Mouse (Mus musculus): Measurements from ENCODE around the gene Lrrk1. TPM values are rescaled to one million over a fixed set of nuclear protein-coding genes. Genes with fewer than 3 reads are reported as not detected.
A peak's percentile ranks its signal among the peaks of the same experiment; 100 is the strongest.

Gene Lrrk1
- polyA plus RNA-seq, 1 experiment from 2014 or later = 26.0 TPM

DNA sequence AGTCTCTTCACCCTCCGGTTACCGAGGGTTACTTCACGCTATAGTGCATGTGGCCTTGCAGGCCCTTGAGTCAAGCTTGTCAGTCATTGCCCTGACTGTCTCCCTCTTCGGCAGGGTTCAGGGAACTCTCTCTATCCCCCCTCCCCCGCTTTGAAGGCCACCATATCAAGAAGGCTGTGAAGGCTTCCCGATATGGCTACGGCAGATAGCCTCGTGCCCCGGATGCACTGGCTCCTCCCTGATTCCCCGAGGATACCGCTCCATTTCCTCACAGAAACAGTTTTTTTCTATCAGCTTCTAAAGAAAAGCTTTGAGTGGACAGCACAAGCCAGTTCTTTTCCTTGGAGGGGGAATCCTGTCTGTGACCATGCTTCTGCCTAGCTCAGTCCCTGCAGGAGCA lies 17.4 kb upstream of the Lrrk1 start:
- no peaks in the 10 kb centered on the region for H3K9me3 ChIP-seq
- no peak overlapping the region for H3K9ac ChIP-seq
- H3K27me3 ChIP-seq = no peaks in the 10 kb centered on the region
- H3K36me3 ChIP-seq = no peaks in the 10 kb centered on the region
- 39% methylated on average over 11 of the region's 11 CpGs for WGBS
- no peak overlapping the region for H3K4me2 ChIP-seq
- no peak overlapping the region for H3K4me3 ChIP-seq
- ATAC-seq (ENCODE audit: borderline replicate concordance, extremely low read depth, low FRiP score, low TSS enrichment) = no peak
- H3K4me1 ChIP-seq = peaks cover 33% of the 10 kb centered on the region
- H3K27ac ChIP-seq = no peak overlapping the region

DNA sequence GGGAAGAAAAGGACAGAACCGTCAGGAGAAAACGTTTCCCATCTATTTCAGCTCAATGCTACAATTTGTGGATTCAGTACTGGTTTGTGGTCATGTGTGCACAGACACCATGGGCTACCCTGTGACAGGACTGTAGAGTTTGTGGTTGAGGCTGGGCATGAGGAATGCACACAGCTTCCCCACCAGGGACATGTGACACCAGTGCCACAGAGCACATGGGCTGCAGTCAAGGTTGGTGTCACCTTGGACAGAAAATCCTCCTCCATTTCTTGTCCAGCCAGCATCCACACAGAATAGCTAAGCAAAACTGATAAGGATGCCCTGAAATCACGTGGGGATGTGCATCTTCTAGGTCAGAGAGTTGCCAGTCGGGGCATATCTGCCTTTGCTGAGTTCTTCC lies 16.7 kb upstream of the Lrrk1 start:
- H3K4me2 ChIP-seq = no peak overlapping the region
- peaks cover 33% of the 10 kb centered on the region for H3K4me1 ChIP-seq
- no peaks in the 10 kb centered on the region for H3K36me3 ChIP-seq
- WGBS = 58% methylated on average over 4 of the region's 4 CpGs
- H3K9ac ChIP-seq = no peak overlapping the region
- no peak for ATAC-seq (ENCODE audit: borderline replicate concordance, extremely low read depth, low FRiP score, low TSS enrichment)
- no peaks in the 10 kb centered on the region for H3K9me3 ChIP-seq
- no peaks in the 10 kb centered on the region for H3K27me3 ChIP-seq
- no peak overlapping the region for H3K27ac ChIP-seq
- no peak overlapping the region for H3K4me3 ChIP-seq

DNA sequence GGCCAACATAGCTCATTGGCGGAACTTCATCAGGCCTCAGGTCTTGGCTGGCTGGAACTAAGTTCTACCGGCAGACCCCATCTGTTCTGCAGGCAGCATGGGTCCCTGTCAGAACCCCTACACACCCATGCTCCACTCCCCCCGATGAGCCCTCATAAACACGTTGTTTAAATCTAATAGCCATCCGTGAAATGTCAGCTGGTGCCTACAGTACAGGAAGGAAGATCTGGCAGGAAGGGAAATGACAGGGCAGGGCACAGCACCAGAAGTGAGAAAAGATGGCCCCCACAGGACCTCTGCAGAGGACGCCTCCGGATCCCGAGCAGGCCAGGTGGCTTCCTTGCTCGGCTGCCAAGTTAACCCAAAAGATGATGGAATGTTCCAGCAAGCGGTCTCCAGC lies 16.0 kb upstream of the Lrrk1 start:
- no peaks in the 10 kb centered on the region for H3K36me3 ChIP-seq
- H3K27me3 ChIP-seq = no peaks in the 10 kb centered on the region
- ATAC-seq (ENCODE audit: borderline replicate concordance, extremely low read depth, low FRiP score, low TSS enrichment) = peak; percentile 30
- no peak overlapping the region for H3K27ac ChIP-seq
- H3K9ac ChIP-seq = no peak overlapping the region
- peaks cover 33% of the 10 kb centered on the region for H3K4me1 ChIP-seq
- no peak overlapping the region for H3K4me3 ChIP-seq
- 36% methylated on average over 10 of the region's 10 CpGs for WGBS
- no peak overlapping the region for H3K4me2 ChIP-seq
- H3K9me3 ChIP-seq = no peaks in the 10 kb centered on the region

DNA sequence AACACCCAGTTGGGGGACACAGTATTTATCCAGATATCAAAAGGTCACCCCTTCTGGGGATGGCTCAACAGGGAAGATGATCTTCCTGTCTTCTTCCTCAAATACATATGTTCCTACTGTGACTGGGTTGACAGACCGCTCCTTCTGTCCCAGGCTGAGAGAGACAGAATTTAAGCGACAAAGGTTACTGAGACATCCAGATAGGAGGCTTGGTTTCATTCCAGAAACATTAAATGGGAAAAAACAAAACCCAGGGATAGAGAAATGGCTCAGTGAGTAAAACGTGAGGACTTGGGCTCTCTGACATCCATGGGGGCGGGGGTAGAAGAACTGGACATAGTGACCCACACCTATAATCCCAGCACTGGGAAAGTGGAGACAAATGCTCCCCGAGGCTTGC lies 14.7 kb upstream of the Lrrk1 start:
- no peaks in the 10 kb centered on the region for H3K9me3 ChIP-seq
- WGBS = 91% methylated on average over 5 of the region's 5 CpGs
- H3K36me3 ChIP-seq = no peaks in the 10 kb centered on the region

DNA sequence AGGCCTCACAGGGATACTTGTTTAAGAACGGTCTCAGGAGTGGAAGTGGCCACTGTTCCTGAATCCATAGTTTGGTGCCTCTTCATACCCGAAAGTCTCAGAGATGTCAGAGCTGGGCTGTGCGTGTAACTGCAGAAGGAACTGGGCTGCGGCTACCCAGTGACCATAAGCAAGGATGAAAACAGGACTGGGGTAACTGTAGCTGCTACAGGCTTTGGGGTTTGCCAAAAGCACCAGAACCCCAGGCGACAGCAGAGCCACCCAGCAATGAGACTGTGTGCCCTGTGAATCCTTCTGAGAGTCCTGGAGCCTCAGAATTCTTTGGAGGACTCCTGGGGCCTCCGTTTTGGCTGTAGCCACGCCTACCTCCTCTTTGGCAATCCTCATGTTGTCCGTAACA lies 13.5 kb upstream of the Lrrk1 start:
- no peaks in the 10 kb centered on the region for H3K9me3 ChIP-seq
- H3K4me3 ChIP-seq = no peak overlapping the region
- H3K36me3 ChIP-seq = no peaks in the 10 kb centered on the region
- no peak overlapping the region for H3K9ac ChIP-seq
- 57% methylated on average over 8 of the region's 8 CpGs for WGBS
- H3K27me3 ChIP-seq = no peaks in the 10 kb centered on the region
- no peak for ATAC-seq (ENCODE audit: borderline replicate concordance, extremely low read depth, low FRiP score, low TSS enrichment)
- H3K27ac ChIP-seq = no peak overlapping the region
- no peak overlapping the region for H3K4me2 ChIP-seq
- H3K4me1 ChIP-seq = peaks cover 25% of the 10 kb centered on the region

More for the DNA sequence above, 14.7 kb upstream of the Lrrk1 start:
- Histone ChIP-seq H3K9ac (no peak overlapping the region), H3K4me3 (no peak overlapping the region), H3K27ac (no peak overlapping the region), H3K4me2 (no peak overlapping the region), H3K27me3 (no peaks in the 10 kb centered on the region), H3K4me1 (peaks cover 33% of the 10 kb centered on the region)
- no peak for ATAC-seq (ENCODE audit: borderline replicate concordance, extremely low read depth, low FRiP score, low TSS enrichment)

DNA sequence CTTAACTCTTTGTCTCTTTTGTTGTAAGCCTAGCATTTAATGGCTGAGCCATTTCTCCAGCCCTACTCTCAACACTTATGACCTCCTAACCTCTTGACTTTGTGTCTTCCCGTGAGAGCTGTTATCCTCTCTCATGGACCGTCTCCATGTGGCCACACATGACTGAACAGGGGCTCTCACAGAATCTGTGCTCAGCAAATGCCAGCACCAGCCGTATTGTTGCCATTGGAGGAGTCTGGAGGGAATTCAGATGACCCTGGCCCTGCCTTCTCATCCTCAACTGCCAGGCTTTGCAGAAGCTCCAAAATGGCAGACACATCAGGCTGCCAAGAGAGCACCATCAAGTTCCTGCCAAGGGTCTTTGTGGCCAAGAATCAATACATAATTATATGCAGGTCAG lies 9.1 kb upstream of the Lrrk1 start:
- Histone ChIP-seq H3K27me3 (no peaks in the 10 kb centered on the region), H3K9ac (no peak overlapping the region), H3K4me1 (no peaks in the 10 kb centered on the region; the same call in 1 of the 2 replicates), H3K4me2 (no peak overlapping the region), H3K9me3 (no peaks in the 10 kb centered on the region), H3K4me3 (no peak overlapping the region), H3K27ac (no peak overlapping the region), H3K36me3 (no peaks in the 10 kb centered on the region)
- WGBS = 67% methylated on average over 3 of the region's 3 CpGs
- ATAC-seq (ENCODE audit: borderline replicate concordance, extremely low read depth, low FRiP score, low TSS enrichment) = no peak

DNA sequence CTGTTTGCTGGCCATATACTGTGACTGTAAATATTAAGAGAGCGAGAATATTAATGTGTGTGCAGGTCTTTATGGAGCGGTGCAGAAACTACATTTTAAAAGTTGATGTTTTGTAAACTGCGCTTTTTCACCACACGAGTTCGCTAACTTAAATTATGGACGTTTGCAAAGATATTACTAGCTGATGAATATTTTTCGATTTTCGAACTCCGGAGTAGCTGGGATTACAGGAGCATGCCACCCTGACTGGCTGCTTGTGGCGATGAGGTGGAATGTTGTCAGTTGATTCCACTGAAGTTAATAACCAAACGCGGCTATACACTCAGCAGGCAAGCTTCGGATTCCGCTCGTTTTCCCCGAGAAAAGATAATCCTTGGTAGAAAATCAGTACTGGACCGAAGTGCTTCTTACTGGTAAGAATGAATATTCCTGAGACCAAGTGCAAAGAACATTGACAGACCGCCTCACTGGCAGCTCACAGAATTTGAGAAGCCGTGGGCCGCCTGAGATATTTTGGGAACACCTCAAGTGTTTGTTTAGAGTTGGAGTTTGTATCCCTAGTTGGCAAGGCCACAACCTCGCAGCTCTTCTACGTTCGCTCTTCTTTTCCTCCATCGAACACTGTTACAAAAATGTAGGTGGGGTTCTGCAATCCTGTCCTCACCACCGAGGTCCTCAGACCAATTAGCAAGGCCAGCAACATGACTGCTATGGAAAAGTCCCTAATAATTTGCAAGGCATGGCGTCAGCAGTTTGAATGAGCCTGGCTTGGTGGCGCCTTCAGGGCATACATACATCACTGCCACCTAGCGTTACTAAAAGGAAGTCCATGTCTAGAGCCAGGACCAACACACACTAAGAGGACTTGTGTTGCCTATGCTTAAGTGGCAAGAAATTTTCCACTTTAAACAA lies 727 bp upstream of the Lrrk1 start:
- Histone ChIP-seq H3K4me1 (peaks cover 39% of the 10 kb centered on the region), H3K36me3 (no peaks in the 10 kb centered on the region), H3K9ac (peak overlapping the region; percentile 92), H3K4me2 (peak overlapping the region; percentile 96), H3K27ac (peak overlapping the region; percentile 87), H3K9me3 (no peaks in the 10 kb centered on the region), H3K27me3 (no peaks in the 10 kb centered on the region), H3K4me3 (peak overlapping the region; percentile 88)
- WGBS = 6% methylated on average over 28 of the region's 28 CpGs
- ATAC-seq (ENCODE audit: borderline replicate concordance, extremely low read depth, low FRiP score, low TSS enrichment) = peak; percentile 56; the same call in 1 of the 2 replicates

DNA sequence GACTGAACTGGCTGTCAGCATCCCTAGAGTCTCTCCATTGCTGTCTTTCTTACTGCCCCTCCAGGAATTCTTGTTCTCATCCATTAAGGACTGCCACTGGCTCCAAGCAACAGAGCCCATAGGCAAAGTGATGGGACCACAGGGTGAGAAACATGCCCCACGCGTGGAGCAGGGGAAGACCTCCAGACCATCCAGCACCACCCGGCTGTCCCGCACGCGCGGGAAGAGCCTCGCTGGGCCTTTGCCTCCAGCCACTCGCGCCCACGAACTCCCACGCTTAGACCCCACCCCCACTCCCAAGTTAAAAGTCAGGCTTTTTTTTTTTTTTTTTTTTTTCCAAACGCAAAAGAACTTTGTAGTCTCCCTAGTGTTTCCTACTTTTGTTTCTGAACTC lies 734 bp downstream of the Lrrk1 start:
- peak overlapping the region; percentile 96 for H3K4me2 ChIP-seq
- no peaks in the 10 kb centered on the region for H3K9me3 ChIP-seq
- H3K4me1 ChIP-seq = peaks cover 46% of the 10 kb centered on the region
- peak overlapping the region; percentile 88 for H3K4me3 ChIP-seq
- WGBS = 4% methylated on average over 13 of the region's 13 CpGs
- H3K27ac ChIP-seq = peak overlapping the region; percentile 87
- H3K27me3 ChIP-seq = no peaks in the 10 kb centered on the region
- H3K36me3 ChIP-seq = no peaks in the 10 kb centered on the region
- H3K9ac ChIP-seq = peak overlapping the region; percentile 92
- peak; percentile 7; the same call in 1 of the 2 replicates for ATAC-seq (ENCODE audit: borderline replicate concordance, extremely low read depth, low FRiP score, low TSS enrichment)

DNA sequence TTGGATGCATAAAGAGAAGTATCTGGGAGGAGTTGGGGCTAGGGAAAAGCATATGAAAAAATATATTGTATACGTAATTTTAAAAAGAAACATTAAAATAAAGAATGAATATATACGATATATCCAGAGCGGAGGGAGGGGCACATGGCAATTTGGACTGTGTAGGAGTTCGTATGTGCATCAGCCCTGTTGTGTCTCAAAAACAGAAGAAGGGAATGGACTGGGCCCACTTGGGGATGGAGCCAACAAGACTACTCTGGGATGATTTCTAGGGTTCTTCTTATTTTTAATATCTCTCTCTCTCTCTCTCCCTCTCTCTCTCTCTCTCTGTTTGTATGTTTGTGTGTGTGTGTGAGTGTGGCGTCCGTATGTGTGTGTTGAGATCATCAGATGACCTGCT lies 1.7 kb downstream of the Lrrk1 start:
- no peak for ATAC-seq (ENCODE audit: borderline replicate concordance, extremely low read depth, low FRiP score, low TSS enrichment)
- Histone ChIP-seq H3K9ac (no peak overlapping the region), H3K27me3 (no peaks in the 10 kb centered on the region), H3K9me3 (no peaks in the 10 kb centered on the region), H3K36me3 (no peaks in the 10 kb centered on the region), H3K4me1 (peaks cover 49% of the 10 kb centered on the region), H3K27ac (no peak overlapping the region), H3K4me2 (peak overlapping the region; percentile 96; the same call in 1 of the 2 replicates), H3K4me3 (no peak overlapping the region)
- 91% methylated on average over 6 of the region's 6 CpGs for WGBS

DNA sequence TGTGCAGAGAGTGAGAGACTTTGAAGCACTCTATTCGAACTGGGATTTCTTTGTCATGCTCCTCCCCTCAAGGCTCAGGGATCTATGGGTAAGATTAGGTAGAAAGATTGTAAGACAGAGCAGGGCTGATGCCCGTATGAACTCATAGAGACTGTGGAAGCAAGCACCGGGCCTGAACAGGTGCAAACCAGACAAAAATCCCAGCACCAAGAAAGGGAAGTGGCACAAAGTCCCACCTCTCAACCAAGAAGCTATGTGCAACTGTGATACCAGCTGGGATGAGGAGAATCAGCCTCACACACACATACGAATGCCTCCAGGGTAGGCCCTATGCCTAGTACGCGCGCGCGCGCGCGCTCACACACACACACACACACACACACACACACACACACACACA lies 2.3 kb downstream of the Lrrk1 start:
- no peaks in the 10 kb centered on the region for H3K27me3 ChIP-seq
- no peak overlapping the region for H3K9ac ChIP-seq
- no peak overlapping the region for H3K4me3 ChIP-seq
- H3K4me1 ChIP-seq = peaks cover 49% of the 10 kb centered on the region
- no peak for ATAC-seq (ENCODE audit: borderline replicate concordance, extremely low read depth, low FRiP score, low TSS enrichment)
- H3K27ac ChIP-seq = no peak overlapping the region
- WGBS = 93% methylated on average over 12 of the region's 12 CpGs
- H3K9me3 ChIP-seq = no peaks in the 10 kb centered on the region
- H3K36me3 ChIP-seq = no peaks in the 10 kb centered on the region
- H3K4me2 ChIP-seq = no peak overlapping the region

DNA sequence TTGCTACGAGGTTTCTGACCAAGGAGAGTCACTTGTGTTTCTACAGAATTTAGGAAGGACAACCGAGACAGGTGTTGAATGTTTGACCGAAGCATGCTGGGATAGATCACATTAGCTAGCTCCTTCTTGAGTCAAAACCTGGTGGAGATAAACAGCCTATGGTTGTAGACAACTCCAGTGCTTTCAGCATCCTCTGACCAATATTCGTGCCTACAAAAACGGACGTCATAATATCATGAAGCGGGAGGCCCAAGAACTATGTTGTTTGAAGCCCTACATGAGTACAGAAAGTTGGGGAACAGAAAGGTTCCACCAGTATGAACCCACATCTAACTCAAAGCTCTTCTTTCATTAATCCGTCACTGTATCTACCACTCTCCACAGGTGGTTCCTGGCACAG lies 3.3 kb downstream of the Lrrk1 start:
- H3K4me3 ChIP-seq = no peak overlapping the region
- H3K27me3 ChIP-seq = no peaks in the 10 kb centered on the region
- peaks cover 49% of the 10 kb centered on the region for H3K4me1 ChIP-seq
- H3K9me3 ChIP-seq = no peaks in the 10 kb centered on the region
- H3K9ac ChIP-seq = no peak overlapping the region
- no peak overlapping the region for H3K4me2 ChIP-seq
- 80% methylated on average over 8 of the region's 8 CpGs for WGBS
- peaks cover 4% of the 10 kb centered on the region; the same call in 1 of the 2 replicates for H3K36me3 ChIP-seq
- peak overlapping the region; percentile 29; the same call in 1 of the 2 replicates for H3K27ac ChIP-seq
- ATAC-seq (ENCODE audit: borderline replicate concordance, extremely low read depth, low FRiP score, low TSS enrichment) = no peak

DNA sequence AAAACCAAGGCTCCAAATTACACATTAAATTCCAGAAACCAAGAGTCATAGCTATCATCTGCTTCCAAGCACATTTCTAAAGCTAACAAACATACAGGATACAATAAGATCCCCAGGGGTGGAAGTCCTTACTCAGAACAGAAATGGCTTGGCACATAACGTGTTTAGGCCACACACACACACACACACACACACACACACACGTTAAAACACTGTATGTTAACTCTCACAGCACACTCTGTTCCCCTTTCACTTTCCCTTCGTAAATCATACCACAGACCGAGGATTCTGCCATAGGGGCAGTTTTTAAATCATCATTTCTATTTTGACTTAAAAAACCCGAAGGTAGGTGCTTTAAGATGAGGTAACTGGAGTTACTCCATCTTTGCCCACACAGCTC lies 3.9 kb downstream of the Lrrk1 start:
- 41% methylated on average over 5 of the region's 5 CpGs for WGBS
- peaks cover 8% of the 10 kb centered on the region; the same call in 1 of the 2 replicates for H3K36me3 ChIP-seq
- peaks cover 49% of the 10 kb centered on the region for H3K4me1 ChIP-seq
- H3K4me2 ChIP-seq = peak overlapping the region; percentile 3; the same call in 1 of the 2 replicates
- no peak for ATAC-seq (ENCODE audit: borderline replicate concordance, extremely low read depth, low FRiP score, low TSS enrichment)
- H3K4me3 ChIP-seq = no peak overlapping the region
- H3K27ac ChIP-seq = peak overlapping the region; percentile 56
- no peak overlapping the region for H3K9ac ChIP-seq
- H3K27me3 ChIP-seq = no peaks in the 10 kb centered on the region
- no peaks in the 10 kb centered on the region for H3K9me3 ChIP-seq
